Mouse (Mus musculus): ENCODE results near the gene Csnka2ip.

GRCm38 (mm10) chr16:64586262-64586619 lies 16.0 kb downstream of the Csnka2ip start:
- TF ChIP-seq CTCF (conservative IDR thresholded peaks at IDR 0.05; ENCODE audit: insufficient read depth, insufficient read length, low read depth, low read length) (no peak), POLR2A (IDR thresholded peaks at IDR 0.05; ENCODE audit: low read depth, low read length) (no peak)

Measured in kidney, adult 2 months (tissue).